Mouse (Mus musculus) liver, adult 2 months (tissue): ENCODE measurements around the gene Zfp740.

ENCODE experiments used
- CTCF ChIP-seq: fragments of 200-500 bp; IDR thresholded peaks from 2 replicates; pipeline ENCODE4 v1.5.1; 2011; ENCODE audit warnings: low read depth, low read length, control low read depth
- POLR2A ChIP-seq: fragments of 200-500 bp; IDR thresholded peaks from 2 replicates; pipeline ENCODE4 v1.6.1; 2011; ENCODE audit warnings: low read length, control low read depth; ENCODE audit not compliant: insufficient read depth; ENCODE audit errors: extremely low read depth

GRCm38 (mm10) chr15:102203835-102204381 is 859 bp downstream of the Zfp740 start:
- TF ChIP-seq CTCF (no peak), POLR2A (no peak)
